Mouse (Mus musculus) lung, embryonic 14.5 days (tissue): Measurements from ENCODE around the gene Syn2. TPM values are rescaled to one million over a fixed set of nuclear protein-coding genes. Genes with fewer than 3 reads are reported as not detected.
A peak's percentile ranks its signal among the peaks of the same experiment; 100 is the strongest.

Experiments
- ATAC-seq: fragments of 200-750 bp; cut with Nextera tagmentation; 2 replicates; pipeline ENCODE4 v1.8.0; 2017; ENCODE audit warnings: mild to moderate bottlenecking, moderate TSS enrichment, moderate library complexity; ENCODE audit not compliant: insufficient read depth
- DNase-seq: peaks from one replicate; pipeline ENCODE4 v3.0.0-alpha.2; 2015
- H3K27ac ChIP-seq: fragments of 300-500 bp; sonication (generic); 2 replicates; pipeline ENCODE4 v1.5.1; 2014; ENCODE audit warnings: low read depth, mild to moderate bottlenecking, moderate library complexity
- H3K27me3 ChIP-seq: fragments of 300-500 bp; sonication (generic); 2 replicates; pipeline ENCODE4 v1.6.1; 2014; ENCODE audit warnings: low read length, control low read depth; ENCODE audit not compliant: insufficient read depth
- H3K36me3 ChIP-seq: fragments of 300-500 bp; sonication (generic); 2 replicates; pipeline ENCODE4 v1.6.1; 2014; ENCODE audit warnings: control low read depth; ENCODE audit not compliant: insufficient read depth
- H3K4me1 ChIP-seq: fragments of 300-500 bp; sonication (generic); 2 replicates; pipeline ENCODE4 v1.6.1; 2014; ENCODE audit warnings: antibody characterized with exemption, control low read depth; ENCODE audit not compliant: insufficient read depth
- H3K4me2 ChIP-seq: fragments of 300-500 bp; sonication (generic); 2 replicates; pipeline ENCODE4 v1.6.1; 2014; ENCODE audit warnings: mild to moderate bottlenecking
- H3K4me3 ChIP-seq: fragments of 300-500 bp; sonication (generic); 2 replicates; pipeline ENCODE4 v1.5.1; 2014; ENCODE audit warnings: low read depth, low read length
- H3K9ac ChIP-seq: fragments of 300-500 bp; sonication (generic); 2 replicates; pipeline ENCODE4 v1.6.1; 2014
- H3K9me3 ChIP-seq: fragments of 300-500 bp; sonication (generic); 2 replicates; pipeline ENCODE4 v1.6.1; 2016; ENCODE audit warnings: low read depth, low read length, control low read depth
- CTCF ChIP-seq: IDR thresholded peaks from 2 replicates; pipeline ENCODE4 v1.5.1; 2016; ENCODE audit warnings: antibody characterized with exemption, low read depth
- WGBS: fragments of 180-500 bp; shearing (Covaris S2); extraction: QIAGEN DNeasy Blood & Tissue Kit; methylation state at CpG from one replicate; pipeline ENCODE4 v1.1.7; 2014; 5-methylcytosine and 5-hydroxymethylcytosine counted together
- polyA plus RNA-seq: library from polyadenylated mRNA; unstranded; fragments of >200 nt; fragmentation: Nextera tagmentation; extraction: Ambion mirVana; gene quantifications from 2 replicates; pipeline ENCODE4 v1.2.1, GENCODE M21; 2014

The Syn2 gene
- polyA plus RNA-seq, 1 experiment from 2014 or later, result 0.72 TPM

GRCm38 (mm10) chr6:115136156-115136555 is 1.5 kb downstream of the Syn2 start:
- TF ChIP-seq CTCF, result no peak

GRCm38 (mm10) chr6:115141446-115141845 is 6.7 kb downstream of the Syn2 start:
- Histone ChIP-seq H3K27me3 (peaks cover 5% of the 10 kb centered on the region; the same call in 1 of the 2 replicates), H3K27ac (no peak overlapping the region), H3K4me1 (no peaks in the 10 kb centered on the region), H3K9ac (no peak overlapping the region), H3K9me3 (no peaks in the 10 kb centered on the region), H3K4me3 (no peak overlapping the region), H3K36me3 (no peaks in the 10 kb centered on the region), H3K4me2 (no peak overlapping the region)
- 45% methylated on average over 4 of the region's 4 CpGs for WGBS
- DNase-seq, result no peak
- TF ChIP-seq CTCF, result no peak
- ATAC-seq, result no peak

More at GRCm38 (mm10) chr6:115136156-115136555, 1.5 kb downstream of the Syn2 start:
- no peak overlapping the region for H3K4me2 ChIP-seq
- no peaks in the 10 kb centered on the region for H3K4me1 ChIP-seq
- H3K36me3 ChIP-seq, result no peaks in the 10 kb centered on the region
- H3K9ac ChIP-seq, result no peak overlapping the region
- peaks cover 23% of the 10 kb centered on the region for H3K27me3 ChIP-seq
- DNase-seq (no peak), ATAC-seq (no peak)
- no peaks in the 10 kb centered on the region for H3K9me3 ChIP-seq
- no peak overlapping the region for H3K4me3 ChIP-seq
- no peak overlapping the region for H3K27ac ChIP-seq
- 75% methylated on average over 9 of the region's 9 CpGs for WGBS

- no peak for ATAC-seq
- DNase-seq, result no peak
- Histone ChIP-seq H3K4me2 (no peak overlapping the region), H3K9me3 (no peaks in the 10 kb centered on the region), H3K27ac (no peak overlapping the region), H3K4me3 (no peak overlapping the region), H3K36me3 (no peaks in the 10 kb centered on the region), H3K4me1 (no peaks in the 10 kb centered on the region), H3K9ac (no peak overlapping the region), H3K27me3 (no peaks in the 10 kb centered on the region)
- no peak for TF ChIP-seq CTCF
- WGBS, result 66% methylated on average over 4 of the region's 4 CpGs
These were observed 26.5 kb downstream of the Syn2 start for GRCm38 (mm10) chr6:115161175-115161574.

- Histone ChIP-seq H3K36me3 (no peaks in the 10 kb centered on the region), H3K27ac (no peak overlapping the region), H3K4me1 (no peaks in the 10 kb centered on the region), H3K27me3 (no peaks in the 10 kb centered on the region), H3K9me3 (no peaks in the 10 kb centered on the region), H3K9ac (no peak overlapping the region), H3K4me3 (no peak overlapping the region), H3K4me2 (no peak overlapping the region)
- WGBS, result 91% methylated on average over 3 of the region's 3 CpGs
- TF ChIP-seq CTCF, result no peak
- no peak for ATAC-seq
- no peak for DNase-seq
These were observed 31.3 kb downstream of the Syn2 start for GRCm38 (mm10) chr6:115165863-115166470.

- H3K27me3 ChIP-seq, result no peaks in the 10 kb centered on the region
- WGBS, result 40% methylated on average over 3 of the region's 3 CpGs
- H3K4me3 ChIP-seq, result no peak overlapping the region
- DNase-seq (no peak), ATAC-seq (no peak)
- no peaks in the 10 kb centered on the region for H3K36me3 ChIP-seq
- H3K4me1 ChIP-seq, result no peaks in the 10 kb centered on the region
- TF ChIP-seq CTCF, result no peak
- H3K27ac ChIP-seq, result no peak overlapping the region
- no peak overlapping the region for H3K9ac ChIP-seq
- H3K9me3 ChIP-seq, result no peaks in the 10 kb centered on the region
- no peak overlapping the region for H3K4me2 ChIP-seq
These were observed 34.2 kb downstream of the Syn2 start for GRCm38 (mm10) chr6:115168921-115169320.

GRCm38 (mm10) chr6:115169518-115169917 is 34.8 kb downstream of the Syn2 start:
- Histone ChIP-seq H3K27ac (no peak overlapping the region), H3K4me2 (no peak overlapping the region), H3K9me3 (no peaks in the 10 kb centered on the region), H3K4me3 (no peak overlapping the region), H3K9ac (no peak overlapping the region), H3K4me1 (no peaks in the 10 kb centered on the region), H3K36me3 (no peaks in the 10 kb centered on the region), H3K27me3 (no peaks in the 10 kb centered on the region)
- 65% methylated on average over 2 of the region's 2 CpGs for WGBS
- TF ChIP-seq CTCF, result no peak
- no peak for ATAC-seq
- no peak for DNase-seq

GRCm38 (mm10) chr6:115174845-115175244 is 40.1 kb downstream of the Syn2 start:
- DNase-seq, result peak; percentile 65
- ATAC-seq, result no peak

More at GRCm38 (mm10) chr6:115174845-115175244, 40.1 kb downstream of the Syn2 start:
- Histone ChIP-seq H3K4me3 (no peak overlapping the region), H3K27ac (no peak overlapping the region), H3K36me3 (no peaks in the 10 kb centered on the region), H3K9ac (no peak overlapping the region), H3K4me1 (no peaks in the 10 kb centered on the region), H3K27me3 (no peaks in the 10 kb centered on the region), H3K4me2 (no peak overlapping the region), H3K9me3 (no peaks in the 10 kb centered on the region)
- WGBS, result 34% methylated on average over 3 of the region's 3 CpGs
- TF ChIP-seq CTCF, result peak; percentile 78
